Mouse (Mus musculus): ENCODE measurements around the gene Bcas1. TPM values are rescaled to one million over a fixed set of nuclear protein-coding genes. Genes with fewer than 3 reads are reported as not detected.
"Not testable (repeated sequence)": the region's sequence is repeated elsewhere in the genome, so short reads cannot be mapped to it uniquely, and the experiment has no call there.

Gene Bcas1
- polyA plus RNA-seq, 1 experiment = 0.02 TPM

DNA sequence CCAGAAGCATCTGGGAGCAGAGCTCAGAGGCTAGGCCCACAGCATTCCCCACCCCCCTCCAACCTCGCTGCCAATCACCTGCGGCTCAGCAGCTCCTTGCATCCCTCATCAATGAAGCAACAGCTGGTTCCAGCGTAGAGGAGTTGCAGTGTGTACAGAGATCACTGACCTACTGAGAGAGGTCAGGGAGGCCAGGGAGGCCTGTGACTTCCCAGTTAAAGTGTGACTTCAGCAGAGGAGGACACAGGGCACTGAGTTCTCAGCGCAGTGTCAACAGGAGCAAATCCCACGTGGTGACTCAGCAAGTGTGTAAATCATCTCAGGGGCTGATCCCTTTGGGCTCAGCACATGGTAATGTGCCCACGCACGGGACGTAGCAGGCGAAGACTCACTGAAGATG, 32.2 kb upstream of the Bcas1 start:
- no peaks in the 10 kb centered on the region for H3K36me3 ChIP-seq (ENCODE audit: control insufficient read depth, insufficient read depth)
- no peak overlapping the region for H3ac ChIP-seq (ENCODE audit: control insufficient read depth, insufficient read length)
- TF ChIP-seq REST (IDR thresholded peaks at IDR 0.05; ENCODE audit: insufficient read depth, insufficient read length) (no peak), E2F4 (IDR thresholded peaks at IDR 0.05; ENCODE audit: insufficient read depth) (no peak), TCF3 (IDR thresholded peaks at IDR 0.05; ENCODE audit: insufficient read length, low read depth) (no peak), POLR2A (IDR thresholded peaks at IDR 0.05; ENCODE audit: insufficient read length, low read depth) (no peak), SRF (IDR thresholded peaks at IDR 0.05; ENCODE audit: control insufficient read depth, insufficient read length, low read depth) (no peak), POLR2AphosphoS2 (IDR thresholded peaks at IDR 0.05; ENCODE audit: insufficient read length, low read depth) (no peak), CEBPB (IDR thresholded peaks at IDR 0.05; ENCODE audit: insufficient read depth, poor library complexity, severe bottlenecking) (no peak), TCF12 (IDR thresholded peaks at IDR 0.05; ENCODE audit: insufficient read depth, poor library complexity, severe bottlenecking) (no peak), MAX (IDR thresholded peaks at IDR 0.05; ENCODE audit: low read depth) (no peak), MYOD1 (IDR thresholded peaks at IDR 0.05; ENCODE audit: control insufficient read depth in 1 of 3, insufficient read length in 2 of 3, low read depth in 2 of 3) (no peak), USF1 (IDR thresholded peaks at IDR 0.05; ENCODE audit: low read depth) (no peak), MYOG (IDR thresholded peaks at IDR 0.05; ENCODE audit: control insufficient read depth in 1 of 3, insufficient read depth in 1 of 3, insufficient read length in 2 of 3, low read depth in 2 of 3) (no peak)
- H3K4me3 ChIP-seq = no peak overlapping the region
- peaks cover 26% of the 10 kb centered on the region for H3K27me3 ChIP-seq (ENCODE audit: control insufficient read depth, insufficient read depth, insufficient read length)
- no peak overlapping the region for H3K4me2 ChIP-seq (ENCODE audit: low read depth)
- H3K79me2 ChIP-seq (ENCODE audit: control insufficient read depth, insufficient read depth) = no peaks in the 10 kb centered on the region

DNA sequence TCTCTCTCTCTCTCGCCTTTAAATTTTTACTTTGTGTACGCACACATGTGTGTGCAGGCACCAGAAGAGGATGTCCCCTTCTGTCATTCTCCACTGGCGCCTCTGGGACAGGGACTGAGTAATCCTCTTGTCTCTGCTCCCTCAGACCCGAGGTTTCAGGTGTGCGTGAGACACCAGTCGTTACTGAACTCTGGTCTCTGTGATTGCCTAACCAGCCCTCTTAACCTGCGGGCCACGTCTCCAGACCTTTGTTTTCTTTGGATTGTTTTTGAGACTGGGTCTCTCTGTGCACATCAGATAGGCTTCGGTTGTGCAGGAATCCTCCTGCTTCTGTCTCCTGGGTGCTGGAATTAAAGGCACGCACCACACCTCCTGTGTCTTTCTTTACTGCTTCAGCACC, 31.5 kb upstream of the Bcas1 start:
- Histone ChIP-seq H3K79me2 (ENCODE audit: control insufficient read depth, insufficient read depth) (no peaks in the 10 kb centered on the region), H3K4me3 (no peak overlapping the region), H3K36me3 (ENCODE audit: control insufficient read depth, insufficient read depth) (no peaks in the 10 kb centered on the region), H3K4me2 (ENCODE audit: low read depth) (no peak overlapping the region), H3K27me3 (ENCODE audit: control insufficient read depth, insufficient read depth, insufficient read length) (peaks cover 27% of the 10 kb centered on the region), H3ac (ENCODE audit: control insufficient read depth, insufficient read length) (no peak overlapping the region)
- TF ChIP-seq POLR2AphosphoS2 (IDR thresholded peaks at IDR 0.05; ENCODE audit: insufficient read length, low read depth) (no peak), REST (IDR thresholded peaks at IDR 0.05; ENCODE audit: insufficient read depth, insufficient read length) (no peak), USF1 (IDR thresholded peaks at IDR 0.05; ENCODE audit: low read depth) (no peak), TCF3 (IDR thresholded peaks at IDR 0.05; ENCODE audit: insufficient read length, low read depth) (no peak), MYOD1 (IDR thresholded peaks at IDR 0.05; ENCODE audit: control insufficient read depth in 1 of 3, insufficient read length in 2 of 3, low read depth in 2 of 3) (no peak), CEBPB (IDR thresholded peaks at IDR 0.05; ENCODE audit: insufficient read depth, poor library complexity, severe bottlenecking) (no peak), POLR2A (IDR thresholded peaks at IDR 0.05; ENCODE audit: insufficient read length, low read depth) (no peak)

DNA sequence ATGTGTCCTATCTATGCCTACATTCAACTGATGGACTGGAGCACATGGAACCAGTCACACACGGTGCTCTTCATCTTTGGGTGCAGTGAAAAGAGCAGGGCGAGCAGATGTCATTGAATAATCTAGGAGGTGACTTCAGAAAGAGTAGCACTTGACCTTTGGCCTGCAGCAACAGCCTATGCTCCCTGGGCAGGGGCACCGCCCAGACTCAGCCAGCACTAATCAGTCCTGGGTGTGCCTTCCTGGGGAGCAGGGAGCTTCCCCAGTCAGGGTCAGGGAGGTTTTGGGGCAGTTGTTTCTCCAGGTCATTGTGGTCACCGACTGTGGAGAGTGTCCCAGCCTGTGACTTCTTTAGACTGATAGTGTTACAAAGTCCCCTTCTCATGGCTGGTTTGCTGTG, 26.2 kb upstream of the Bcas1 start:
- peaks cover 27% of the 10 kb centered on the region for H3K27me3 ChIP-seq (ENCODE audit: control insufficient read depth, insufficient read depth, insufficient read length)
- H3K36me3 ChIP-seq (ENCODE audit: control insufficient read depth, insufficient read depth); H3K79me2 ChIP-seq (ENCODE audit: control insufficient read depth, insufficient read depth); H3K4me2 ChIP-seq (ENCODE audit: low read depth); H3ac ChIP-seq (ENCODE audit: control insufficient read depth, insufficient read length); H3K4me3 ChIP-seq: not testable (repeated sequence)

DNA sequence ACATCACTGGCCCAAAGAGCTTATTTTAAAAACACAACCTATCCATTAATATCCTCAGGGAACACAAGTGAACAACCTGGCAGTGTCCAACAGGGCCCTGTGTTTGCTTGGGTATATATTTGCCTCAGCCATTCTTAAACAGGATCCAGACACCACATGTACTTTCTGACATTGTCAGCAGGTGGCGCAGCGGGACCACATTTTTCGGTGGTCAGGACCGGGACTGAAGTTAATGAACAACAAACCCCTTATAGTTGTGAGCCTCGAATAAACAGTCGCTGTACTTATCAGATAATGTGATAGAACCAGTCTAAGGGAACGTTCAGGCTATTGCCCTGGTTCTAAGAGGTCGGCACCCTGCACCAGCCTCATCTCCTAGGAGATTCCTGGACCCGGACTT, 23.3 kb upstream of the Bcas1 start:
- Histone ChIP-seq H3K36me3 (ENCODE audit: control insufficient read depth, insufficient read depth) (no peaks in the 10 kb centered on the region), H3K4me3 (no peak overlapping the region), H3K4me2 (ENCODE audit: low read depth) (peak overlapping the region; percentile 28), H3ac (ENCODE audit: control insufficient read depth, insufficient read length) (no peak overlapping the region), H3K27me3 (ENCODE audit: control insufficient read depth, insufficient read depth, insufficient read length) (peaks cover 19% of the 10 kb centered on the region), H3K79me2 (ENCODE audit: control insufficient read depth, insufficient read depth) (no peaks in the 10 kb centered on the region)
- no peak for TF ChIP-seq TCF3 (IDR thresholded peaks at IDR 0.05; ENCODE audit: insufficient read length, low read depth)

DNA sequence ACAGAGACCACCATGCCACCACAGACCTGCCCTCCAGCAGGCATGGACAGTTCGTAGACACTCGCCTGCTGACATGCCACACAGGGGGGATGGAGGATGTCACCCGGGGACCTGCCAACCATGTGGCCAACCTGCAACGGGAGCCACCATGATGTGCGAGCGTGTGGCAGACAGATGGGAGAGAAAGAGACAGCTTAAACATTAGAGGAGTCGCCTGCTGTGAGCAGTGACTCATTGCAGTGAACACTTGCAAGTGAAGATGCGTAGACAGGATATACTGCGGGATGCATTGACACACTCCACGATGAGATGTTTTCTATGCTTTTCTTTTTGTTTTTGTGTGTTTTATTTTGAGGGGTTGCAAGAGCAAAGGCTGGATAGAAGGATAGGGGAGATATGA, 20.0 kb upstream of the Bcas1 start:
- Histone ChIP-seq H3K4me2 (ENCODE audit: low read depth) (no peak overlapping the region), H3K4me3 (no peak overlapping the region), H3K36me3 (ENCODE audit: control insufficient read depth, insufficient read depth) (no peaks in the 10 kb centered on the region), H3K27me3 (ENCODE audit: control insufficient read depth, insufficient read depth, insufficient read length) (peaks cover 9% of the 10 kb centered on the region), H3ac (ENCODE audit: control insufficient read depth, insufficient read length) (no peak overlapping the region), H3K79me2 (ENCODE audit: control insufficient read depth, insufficient read depth) (no peaks in the 10 kb centered on the region)
- TF ChIP-seq CEBPB (IDR thresholded peaks at IDR 0.05; ENCODE audit: insufficient read depth, poor library complexity, severe bottlenecking) (no peak), MYOG (IDR thresholded peaks at IDR 0.05; ENCODE audit: control insufficient read depth in 1 of 3, insufficient read depth in 1 of 3, insufficient read length in 2 of 3, low read depth in 2 of 3) (no peak), TCF3 (IDR thresholded peaks at IDR 0.05; ENCODE audit: insufficient read length, low read depth) (no peak), MYOD1 (IDR thresholded peaks at IDR 0.05; ENCODE audit: control insufficient read depth in 1 of 3, insufficient read length in 2 of 3, low read depth in 2 of 3) (no peak), REST (IDR thresholded peaks at IDR 0.05; ENCODE audit: insufficient read depth, insufficient read length) (no peak), E2F4 (IDR thresholded peaks at IDR 0.05; ENCODE audit: insufficient read depth) (no peak), POLR2AphosphoS2 (IDR thresholded peaks at IDR 0.05; ENCODE audit: insufficient read length, low read depth) (no peak), USF1 (IDR thresholded peaks at IDR 0.05; ENCODE audit: low read depth) (no peak)

DNA sequence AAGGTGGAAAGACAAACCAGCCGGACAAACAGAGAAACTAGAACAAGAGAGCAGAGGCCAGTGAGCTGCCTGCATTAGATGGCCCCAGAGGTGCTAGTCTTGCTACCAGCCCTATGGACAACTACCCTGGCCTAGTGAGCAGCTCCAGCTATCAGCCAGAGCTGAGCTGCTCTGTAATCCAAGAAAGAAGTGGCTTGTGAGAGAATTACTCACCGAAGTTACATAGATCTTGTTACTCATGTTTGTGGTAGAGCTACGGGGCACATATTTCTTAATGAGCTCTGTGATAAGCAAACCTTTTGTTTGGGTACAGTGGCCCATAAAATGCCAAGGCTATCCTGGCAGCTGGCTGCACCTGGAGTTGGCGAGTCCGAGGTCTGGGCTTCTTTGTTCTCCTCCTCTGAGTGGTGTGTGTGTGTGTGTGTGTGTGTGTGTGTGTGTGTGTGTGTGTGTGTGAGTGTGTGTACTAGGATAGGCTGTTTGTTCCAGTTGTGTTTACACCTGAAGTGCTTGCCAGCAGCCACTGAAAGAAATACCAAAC, 19.3 kb upstream of the Bcas1 start:
- TF ChIP-seq MYOG (IDR thresholded peaks at IDR 0.05; ENCODE audit: control insufficient read depth in 1 of 3, insufficient read depth in 1 of 3, insufficient read length in 2 of 3, low read depth in 2 of 3) (no peak), MAX (IDR thresholded peaks at IDR 0.05; ENCODE audit: low read depth) (no peak), SRF (IDR thresholded peaks at IDR 0.05; ENCODE audit: control insufficient read depth, insufficient read length, low read depth) (no peak), E2F4 (IDR thresholded peaks at IDR 0.05; ENCODE audit: insufficient read depth) (no peak), TCF3 (IDR thresholded peaks at IDR 0.05; ENCODE audit: insufficient read length, low read depth) (no peak), TCF12 (IDR thresholded peaks at IDR 0.05; ENCODE audit: insufficient read depth, poor library complexity, severe bottlenecking) (no peak), POLR2A (IDR thresholded peaks at IDR 0.05; ENCODE audit: insufficient read length, low read depth) (no peak)
- Histone ChIP-seq H3K27me3 (ENCODE audit: control insufficient read depth, insufficient read depth, insufficient read length) (peaks cover 4% of the 10 kb centered on the region), H3K4me3 (no peak overlapping the region), H3K36me3 (ENCODE audit: control insufficient read depth, insufficient read depth) (no peaks in the 10 kb centered on the region), H3K4me2 (ENCODE audit: low read depth) (no peak overlapping the region), H3ac (ENCODE audit: control insufficient read depth, insufficient read length) (no peak overlapping the region), H3K79me2 (ENCODE audit: control insufficient read depth, insufficient read depth) (no peaks in the 10 kb centered on the region)

All from myocyte (in vitro differentiated cells).